Mouse (Mus musculus) embryonic fibroblast, embryonic 13.5 days (primary cell): Measurements from ENCODE around the gene Lyg1.

Experiments used
- CTCF ChIP-seq: IDR thresholded peaks from 2 replicates; pipeline ENCODE4 v1.5.1; 2011; ENCODE audit warnings: mild to moderate bottlenecking, control low read depth, low read length, moderate library complexity, borderline replicate concordance; ENCODE audit not compliant: insufficient read depth
- POLR2A ChIP-seq: IDR thresholded peaks from 2 replicates; pipeline ENCODE4 v1.6.1; 2011; ENCODE audit warnings: low read depth, mild to moderate bottlenecking, control low read depth, low read length, moderate library complexity

GRCm38 (mm10) chr1:37900288-37900687, 57.3 kb downstream of the Lyg1 start:
- no peak for TF ChIP-seq CTCF
- no peak for TF ChIP-seq POLR2A
